Mouse (Mus musculus): ENCODE data around the gene Mrpl48. TPM values are rescaled to one million over a fixed set of nuclear protein-coding genes. Genes with fewer than 3 reads are reported as not detected.
A peak's percentile ranks its signal among the peaks of the same experiment; 100 is the strongest.
"Not testable (repeated sequence)": the region's sequence is repeated elsewhere in the genome, so short reads cannot be mapped to it uniquely, and the experiment has no call there.

Mrpl48 gene
- polyA plus RNA-seq, 1 experiment from 2014 or later: 78.8 TPM

GRCm38 (mm10) chr7:100572704-100573103, 35.4 kb downstream of the Mrpl48 start:
- WGBS: 72% methylated on average over 4 of the region's 4 CpGs
- Histone ChIP-seq H3K9me3 (no peaks in the 10 kb centered on the region), H3K4me3 (no peak overlapping the region), H3K36me3 (peaks cover 24% of the 10 kb centered on the region), H3K27ac (no peak overlapping the region), H3K4me1 (no peaks in the 10 kb centered on the region), H3K27me3 (ENCODE audit: insufficient read depth, poor library complexity, severe bottlenecking) (no peaks in the 10 kb centered on the region)
- no peak for DNase-seq (ENCODE audit: low spot score)

GRCm38 (mm10) chr7:100572061-100572460, 36.0 kb downstream of the Mrpl48 start:
- no peaks in the 10 kb centered on the region for H3K4me1 ChIP-seq
- DNase-seq (ENCODE audit: low spot score): no peak
- H3K27me3 ChIP-seq (ENCODE audit: insufficient read depth, poor library complexity, severe bottlenecking): no peaks in the 10 kb centered on the region
- WGBS: 81% methylated on average over 4 of the region's 4 CpGs
- no peak overlapping the region for H3K4me3 ChIP-seq
- H3K27ac ChIP-seq: no peak overlapping the region
- H3K9me3 ChIP-seq: no peaks in the 10 kb centered on the region
- H3K36me3 ChIP-seq: peaks cover 25% of the 10 kb centered on the region

- Histone ChIP-seq H3K9me3 (no peaks in the 10 kb centered on the region), H3K27me3 (ENCODE audit: insufficient read depth, poor library complexity, severe bottlenecking) (no peaks in the 10 kb centered on the region), H3K4me1 (no peaks in the 10 kb centered on the region), H3K4me3 (no peak overlapping the region), H3K36me3 (peaks cover 25% of the 10 kb centered on the region), H3K27ac (no peak overlapping the region)
- WGBS: 81% methylated on average over 3 of the region's 3 CpGs
- DNase-seq (ENCODE audit: low spot score): no peak
These were observed 37.0 kb downstream of the Mrpl48 start for GRCm38 (mm10) chr7:100570930-100571715.

DNA sequence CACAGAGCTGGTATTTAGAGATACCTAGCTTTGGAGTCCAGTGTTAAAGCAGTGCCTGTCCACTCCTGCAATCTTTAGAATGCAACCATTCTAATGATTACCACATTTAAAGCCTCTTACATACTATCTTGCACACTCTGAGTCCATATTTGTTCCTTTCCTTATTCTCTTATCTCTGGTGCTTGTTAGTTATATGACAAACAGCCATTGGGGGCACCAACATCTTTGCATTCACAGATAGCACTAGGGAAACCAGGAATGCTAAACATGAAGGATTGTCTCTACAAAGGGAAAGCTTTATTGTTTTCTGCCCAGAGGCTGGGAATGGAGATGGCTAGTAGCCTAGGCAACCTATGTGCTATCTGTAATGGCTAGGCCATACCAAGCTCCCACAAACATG, 38.2 kb downstream of the Mrpl48 start:
- Histone ChIP-seq H3K27ac (no peak overlapping the region), H3K4me1 (no peaks in the 10 kb centered on the region), H3K9me3 (no peaks in the 10 kb centered on the region), H3K4me3 (no peak overlapping the region), H3K27me3 (ENCODE audit: insufficient read depth, poor library complexity, severe bottlenecking) (no peaks in the 10 kb centered on the region), H3K36me3 (peaks cover 29% of the 10 kb centered on the region)
- no peak for DNase-seq (ENCODE audit: low spot score)

- H3K4me3 ChIP-seq; H3K4me1 ChIP-seq; H3K9me3 ChIP-seq; DNase-seq (ENCODE audit: low spot score); H3K27ac ChIP-seq; H3K27me3 ChIP-seq (ENCODE audit: insufficient read depth, poor library complexity, severe bottlenecking): not testable (repeated sequence)
- peaks cover 30% of the 10 kb centered on the region for H3K36me3 ChIP-seq
- WGBS: 77% methylated on average over 5 of the region's 5 CpGs
These were observed 40.9 kb downstream of the Mrpl48 start for GRCm38 (mm10) chr7:100567238-100567637.

- WGBS: 77% methylated on average over 11 of the region's 11 CpGs
- Histone ChIP-seq H3K27ac (no peak overlapping the region), H3K36me3 (peaks cover 15% of the 10 kb centered on the region; the same call in 1 of the 2 replicates)
These were observed 46.1 kb downstream of the Mrpl48 start for GRCm38 (mm10) chr7:100561861-100562587.

DNA sequence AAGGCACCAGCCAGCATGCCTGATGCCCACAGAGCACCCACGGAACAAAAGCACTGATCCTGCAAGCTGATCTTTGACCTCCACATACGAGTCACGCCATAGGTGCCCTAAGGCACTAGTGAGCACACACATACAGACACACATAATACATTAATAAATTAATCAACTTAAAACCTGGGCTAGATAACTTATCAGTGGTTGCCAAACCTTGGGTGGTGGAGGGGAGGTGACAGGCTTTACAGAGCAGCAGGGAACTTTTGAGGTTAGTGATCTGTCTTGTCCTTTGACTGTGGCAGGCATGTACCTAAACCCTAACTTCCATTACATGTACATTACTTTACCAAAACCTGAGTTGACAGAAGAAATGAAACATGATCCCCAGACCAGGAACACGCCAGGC, 48.8 kb downstream of the Mrpl48 start:
- peaks cover 15% of the 10 kb centered on the region for H3K4me1 ChIP-seq
- H3K27me3 ChIP-seq (ENCODE audit: insufficient read depth, poor library complexity, severe bottlenecking): no peaks in the 10 kb centered on the region
- no peaks in the 10 kb centered on the region for H3K9me3 ChIP-seq
- H3K36me3 ChIP-seq: peaks cover 6% of the 10 kb centered on the region; the same call in 1 of the 2 replicates
- no peak overlapping the region for H3K4me3 ChIP-seq
- H3K27ac ChIP-seq: no peak overlapping the region
- no peak for DNase-seq (ENCODE audit: low spot score)
- 76% methylated on average over 4 of the region's 4 CpGs for WGBS

More at GRCm38 (mm10) chr7:100561861-100562587, 46.1 kb downstream of the Mrpl48 start:
- Histone ChIP-seq H3K27me3 (ENCODE audit: insufficient read depth, poor library complexity, severe bottlenecking) (no peaks in the 10 kb centered on the region), H3K4me1 (no peaks in the 10 kb centered on the region), H3K4me3 (no peak overlapping the region), H3K9me3 (no peaks in the 10 kb centered on the region)
- no peak for DNase-seq (ENCODE audit: low spot score)

DNA sequence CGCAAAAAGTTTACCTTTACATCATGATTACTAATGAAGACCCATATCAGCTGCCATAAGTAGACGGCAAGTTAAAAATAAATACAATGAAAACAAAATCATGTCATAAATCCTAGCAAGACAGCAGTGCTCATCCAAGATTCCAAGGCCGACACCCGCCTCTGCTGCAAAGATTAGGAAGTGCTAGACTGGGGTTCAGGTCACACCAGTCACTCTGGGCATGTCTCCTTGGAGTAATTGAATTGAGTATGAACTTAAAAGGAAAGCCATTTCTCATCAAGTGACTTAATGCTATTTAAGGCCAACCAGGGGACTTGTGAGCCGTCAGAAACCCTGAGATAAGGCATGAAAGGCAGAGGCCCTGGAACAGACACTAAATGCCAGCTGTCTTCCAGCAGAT, 50.9 kb downstream of the Mrpl48 start:
- Histone ChIP-seq H3K36me3 (no peaks in the 10 kb centered on the region), H3K4me1 (peaks cover 18% of the 10 kb centered on the region), H3K4me3 (no peak overlapping the region), H3K27me3 (ENCODE audit: insufficient read depth, poor library complexity, severe bottlenecking) (no peaks in the 10 kb centered on the region), H3K27ac (peak overlapping the region; percentile 22; the same call in 1 of the 2 replicates), H3K9me3 (no peaks in the 10 kb centered on the region)
- WGBS: 48% methylated on average over 5 of the region's 5 CpGs
- no peak for DNase-seq (ENCODE audit: low spot score)

GRCm38 (mm10) chr7:100555431-100555951, 52.6 kb downstream of the Mrpl48 start:
- peaks cover 10% of the 10 kb centered on the region; the same call in 1 of the 2 replicates for H3K36me3 ChIP-seq
- H3K4me1 ChIP-seq: peaks cover 21% of the 10 kb centered on the region
- H3K4me3 ChIP-seq: 0 out of 2 replicates have a peak overlapping the region, but pooled peaks have one; percentile 24

DNA sequence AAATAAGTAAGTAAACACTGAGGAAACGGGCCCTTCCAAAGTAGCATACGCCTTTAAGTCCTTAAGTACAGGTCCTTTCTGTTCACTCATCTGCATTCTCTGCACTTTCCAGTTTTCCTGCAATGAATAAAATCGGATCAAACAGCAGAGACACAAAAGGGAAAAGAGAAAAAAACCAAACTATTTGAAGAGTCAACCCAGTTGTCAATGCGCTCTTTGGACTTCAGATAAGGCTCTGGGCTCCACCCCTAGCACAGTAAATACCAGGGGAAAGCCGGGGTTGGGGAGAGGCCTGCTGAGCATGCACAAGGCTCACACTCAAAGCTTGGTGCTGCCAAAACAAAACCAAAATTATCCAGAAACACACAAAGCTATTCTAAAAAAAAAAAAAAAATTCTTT, 53.2 kb downstream of the Mrpl48 start:
- 49% methylated on average over 5 of the region's 5 CpGs for WGBS
- Histone ChIP-seq H3K9me3 (no peaks in the 10 kb centered on the region), H3K36me3 (peaks cover 11% of the 10 kb centered on the region; the same call in 1 of the 2 replicates), H3K4me1 (peaks cover 25% of the 10 kb centered on the region), H3K27me3 (ENCODE audit: insufficient read depth, poor library complexity, severe bottlenecking) (no peaks in the 10 kb centered on the region), H3K27ac (peak overlapping the region; percentile 86), H3K4me3 (no peak overlapping the region)
- no peak for DNase-seq (ENCODE audit: low spot score)

More at GRCm38 (mm10) chr7:100555431-100555951, 52.6 kb downstream of the Mrpl48 start:
- DNase-seq (ENCODE audit: low spot score): peak; percentile 77
- WGBS: 35% methylated on average over 13 of the region's 13 CpGs
- H3K9me3 ChIP-seq: no peaks in the 10 kb centered on the region
- no peaks in the 10 kb centered on the region for H3K27me3 ChIP-seq (ENCODE audit: insufficient read depth, poor library complexity, severe bottlenecking)
- H3K27ac ChIP-seq: peak overlapping the region; percentile 86

- H3K4me3 ChIP-seq: no peak overlapping the region
- peaks cover 16% of the 10 kb centered on the region; the same call in 1 of the 2 replicates for H3K36me3 ChIP-seq
- 63% methylated on average over 5 of the region's 5 CpGs for WGBS
- no peaks in the 10 kb centered on the region for H3K27me3 ChIP-seq (ENCODE audit: insufficient read depth, poor library complexity, severe bottlenecking)
- no peaks in the 10 kb centered on the region for H3K9me3 ChIP-seq
- H3K27ac ChIP-seq: no peak overlapping the region
- H3K4me1 ChIP-seq: peaks cover 34% of the 10 kb centered on the region
- DNase-seq (ENCODE audit: low spot score): no peak
These were observed 57.6 kb downstream of the Mrpl48 start for GRCm38 (mm10) chr7:100550338-100551007.

DNA sequence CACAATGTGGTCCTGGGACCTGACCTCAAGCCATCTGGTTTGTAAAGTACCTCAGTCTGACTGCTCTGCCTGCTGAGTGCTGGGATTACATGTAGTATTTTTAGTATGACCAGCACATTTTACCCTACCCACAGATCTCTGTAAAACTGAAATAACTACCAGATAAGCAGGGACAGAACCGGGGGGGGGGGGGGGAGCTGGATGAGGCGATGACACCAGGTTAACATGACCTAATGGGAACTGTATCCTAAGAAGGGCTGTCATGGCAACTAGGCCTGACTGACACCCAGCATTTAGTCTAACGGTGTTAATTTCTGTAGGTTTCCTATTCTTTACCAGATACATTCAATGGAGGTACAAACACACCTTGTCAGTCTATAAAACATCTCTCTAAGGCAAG, 58.3 kb downstream of the Mrpl48 start:
- Histone ChIP-seq H3K27me3 (ENCODE audit: insufficient read depth, poor library complexity, severe bottlenecking) (no peaks in the 10 kb centered on the region), H3K4me1 (peaks cover 27% of the 10 kb centered on the region), H3K4me3 (no peak overlapping the region), H3K36me3 (peaks cover 16% of the 10 kb centered on the region; the same call in 1 of the 2 replicates), H3K9me3 (no peaks in the 10 kb centered on the region), H3K27ac (no peak overlapping the region)
- no peak for DNase-seq (ENCODE audit: low spot score)
- WGBS: 63% methylated on average over 3 of the region's 3 CpGs

Measured in heart, embryonic 10.5 days (tissue).